Mouse (Mus musculus): ENCODE results near the gene Pax4.

The Pax4 gene

DNA sequence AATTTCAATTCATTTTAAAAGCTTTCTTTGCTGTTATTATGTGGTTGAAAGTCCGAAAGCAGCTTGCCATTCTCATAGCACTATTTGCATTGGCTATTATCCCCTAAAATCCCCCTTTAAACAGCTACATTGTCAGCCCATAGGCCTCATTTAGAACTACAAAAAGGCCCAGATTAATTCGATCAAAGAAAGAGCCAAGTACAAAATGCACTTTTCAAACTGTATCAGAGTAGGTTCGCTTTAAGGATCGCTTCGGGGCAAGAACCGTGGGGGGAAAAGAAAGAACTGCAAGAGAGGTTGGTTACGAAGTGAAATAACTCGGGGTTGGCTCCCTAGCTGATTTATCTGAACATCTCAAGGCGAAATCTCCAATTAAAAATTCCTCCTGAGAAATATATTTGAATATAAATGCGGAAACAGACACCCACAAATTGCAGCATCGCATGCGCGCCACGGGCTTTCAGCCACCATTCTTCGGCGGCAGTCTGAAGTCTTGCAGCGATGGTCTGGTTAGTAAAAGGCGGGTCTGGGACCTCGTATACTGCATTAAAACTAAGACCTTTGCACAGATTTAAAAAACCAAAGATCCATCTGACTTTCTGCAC, 52.2 kb downstream of the Pax4 start:
- peak; percentile 42 for DNase-seq (ENCODE audit: low read depth)

DNA sequence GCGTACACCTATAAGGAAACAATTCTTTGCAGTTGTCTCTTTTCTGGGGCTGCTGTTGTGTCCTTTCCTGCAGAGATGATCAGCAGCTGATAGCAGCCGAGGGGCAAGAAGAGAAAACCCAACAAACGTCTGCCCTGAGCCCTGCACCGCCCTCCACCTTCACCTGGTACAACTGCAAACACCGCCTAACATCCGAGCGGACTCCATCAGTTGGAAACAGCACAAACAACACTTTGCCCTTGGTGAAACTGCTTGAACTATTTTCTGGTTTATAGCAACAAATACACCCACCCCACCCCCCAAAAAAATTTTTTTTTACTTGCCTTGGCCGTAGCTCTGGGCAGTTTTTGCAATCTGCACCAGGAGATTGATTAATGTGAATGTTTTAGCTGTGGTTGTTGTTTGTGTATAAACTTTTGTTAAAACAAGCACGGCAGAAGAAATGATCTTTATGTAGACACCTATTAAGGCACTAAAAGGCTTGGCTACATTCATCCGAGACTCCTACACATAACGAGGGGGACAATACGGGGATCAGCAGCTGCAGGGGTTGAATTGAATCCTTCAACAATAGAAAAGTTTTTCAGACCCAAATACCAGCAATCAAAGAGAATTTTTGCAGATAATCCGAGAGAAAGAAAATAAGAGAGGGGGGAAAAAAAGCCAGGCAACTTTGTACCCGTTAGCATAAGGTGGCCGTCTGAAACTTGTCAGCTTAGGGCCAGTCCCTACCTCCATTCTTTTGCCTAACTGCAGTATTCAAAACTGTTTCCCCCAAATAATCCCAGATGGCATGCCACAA, 52.9 kb downstream of the Pax4 start:
- no peak for DNase-seq (ENCODE audit: low read depth)

Data from induced T-regulatory cell, adult 2 months (primary cell).